Mouse (Mus musculus): Measurements from ENCODE around the gene Cntn2.

Cntn2 gene

GRCm38 (mm10) chr1:132557901-132558631, 15.0 kb upstream of the Cntn2 start:
- DNase-seq (ENCODE audit: low spot score) = peak; percentile 76

GRCm38 (mm10) chr1:132543789-132544188, 733 bp upstream of the Cntn2 start:
- DNase-seq (ENCODE audit: low spot score) = no peak

- no peak for DNase-seq (ENCODE audit: low spot score)
Observed at GRCm38 (mm10) chr1:132541824-132542599, 1.0 kb downstream of the Cntn2 start.

- peak; percentile 80 for DNase-seq (ENCODE audit: low spot score)
Observed at GRCm38 (mm10) chr1:132541171-132541823, 1.8 kb downstream of the Cntn2 start.

GRCm38 (mm10) chr1:132540701-132541100, 2.4 kb downstream of the Cntn2 start:
- no peak for DNase-seq (ENCODE audit: low spot score)

- DNase-seq (ENCODE audit: low spot score) = no peak
Observed at GRCm38 (mm10) chr1:132537736-132538135, 5.3 kb downstream of the Cntn2 start.

GRCm38 (mm10) chr1:132536416-132536815, 6.6 kb downstream of the Cntn2 start:
- DNase-seq (ENCODE audit: low spot score) = no peak

- DNase-seq (ENCODE audit: low spot score) = no peak
Observed at GRCm38 (mm10) chr1:132535541-132535940, 7.5 kb downstream of the Cntn2 start.

GRCm38 (mm10) chr1:132533840-132534239, 9.2 kb downstream of the Cntn2 start:
- DNase-seq (ENCODE audit: low spot score) = no peak

GRCm38 (mm10) chr1:132532521-132532920, 10.5 kb downstream of the Cntn2 start:
- no peak for DNase-seq (ENCODE audit: low spot score)

GRCm38 (mm10) chr1:132530631-132531191, 12.3 kb downstream of the Cntn2 start:
- DNase-seq (ENCODE audit: low spot score) = peak; percentile 55

GRCm38 (mm10) chr1:132528647-132529334, 14.3 kb downstream of the Cntn2 start:
- DNase-seq (ENCODE audit: low spot score) = no peak

GRCm38 (mm10) chr1:132528071-132528470, 15.0 kb downstream of the Cntn2 start:
- DNase-seq (ENCODE audit: low spot score) = no peak

GRCm38 (mm10) chr1:132525832-132526231, 17.2 kb downstream of the Cntn2 start:
- DNase-seq (ENCODE audit: low spot score) = peak; percentile 93

GRCm38 (mm10) chr1:132523920-132524319, 19.1 kb downstream of the Cntn2 start:
- peak; percentile 60 for DNase-seq (ENCODE audit: low spot score)

- no peak for DNase-seq (ENCODE audit: low spot score)
Observed at GRCm38 (mm10) chr1:132523048-132523447, 20.0 kb downstream of the Cntn2 start.

GRCm38 (mm10) chr1:132520764-132521163, 22.3 kb downstream of the Cntn2 start:
- DNase-seq (ENCODE audit: low spot score) = peak; percentile 66

- DNase-seq (ENCODE audit: low spot score) = no peak
Observed at GRCm38 (mm10) chr1:132519734-132520133, 23.3 kb downstream of the Cntn2 start.

GRCm38 (mm10) chr1:132518621-132519020, 24.4 kb downstream of the Cntn2 start:
- no peak for DNase-seq (ENCODE audit: low spot score)

GRCm38 (mm10) chr1:132516776-132517175, 26.3 kb downstream of the Cntn2 start:
- no peak for DNase-seq (ENCODE audit: low spot score)

- DNase-seq (ENCODE audit: low spot score) = no peak
Observed at GRCm38 (mm10) chr1:132515339-132515738, 27.7 kb downstream of the Cntn2 start.

GRCm38 (mm10) chr1:132512106-132512505, 30.9 kb downstream of the Cntn2 start:
- DNase-seq (ENCODE audit: low spot score) = no peak
